Mouse (Mus musculus) embryonic facial prominence, embryonic 11.5 days (tissue): Measurements from ENCODE around the gene Ndufv1. TPM values are rescaled to one million over a fixed set of nuclear protein-coding genes. Genes with fewer than 3 reads are reported as not detected.

Source experiments
- ATAC-seq: fragments of 200-750 bp; cut with Nextera tagmentation; replicated peaks from 2 replicates; pipeline ENCODE4 v1.8.0; 2017; ENCODE audit warnings: low read depth; ENCODE audit not compliant: insufficient number of reproducible peaks, low FRiP score, low TSS enrichment
- DNase-seq: peaks from one replicate; pipeline ENCODE4 v3.0.0-alpha.2; 2015; ENCODE audit warnings: low spot score
- H3K27ac ChIP-seq: fragments of 300-500 bp; sonication (generic); replicated peaks from 2 replicates; pipeline ENCODE4 v1.5.1; 2014; ENCODE audit warnings: mild to moderate bottlenecking, low read depth, low read length, control low read depth
- H3K27me3 ChIP-seq: fragments of 300-500 bp; sonication (generic); 2 replicates; pipeline ENCODE4 v1.6.1; 2014; ENCODE audit warnings: mild to moderate bottlenecking, low read length, moderate library complexity, mixed read lengths; ENCODE audit not compliant: control insufficient read depth, insufficient read depth
- H3K36me3 ChIP-seq: fragments of 300-500 bp; sonication (generic); replicated peaks from 2 replicates; pipeline ENCODE4 v1.6.1; 2014; ENCODE audit warnings: low read depth, mild to moderate bottlenecking, low read length, moderate library complexity, mixed read lengths; ENCODE audit not compliant: control insufficient read depth, insufficient read depth
- H3K4me1 ChIP-seq: fragments of 300-500 bp; sonication (generic); 2 replicates; pipeline ENCODE4 v1.6.1; 2014; ENCODE audit warnings: low read length, mixed read lengths; ENCODE audit not compliant: control insufficient read depth, insufficient read depth
- H3K4me2 ChIP-seq: fragments of 300-500 bp; sonication (generic); 2 replicates; pipeline ENCODE4 v1.6.1; 2014; ENCODE audit warnings: low read depth, mild to moderate bottlenecking, control low read depth, low read length, moderate library complexity
- H3K4me3 ChIP-seq: fragments of 300-500 bp; sonication (generic); 2 replicates; pipeline ENCODE4 v1.5.1; 2014; ENCODE audit warnings: low read depth, low read length, control low read depth
- H3K9ac ChIP-seq: fragments of 300-500 bp; sonication (generic); replicated peaks from 2 replicates; pipeline ENCODE4 v1.6.1; 2014; ENCODE audit warnings: mild to moderate bottlenecking, control low read depth, low read length
- H3K9me3 ChIP-seq: fragments of 300-500 bp; sonication (generic); replicated peaks from 2 replicates; pipeline ENCODE4 v1.6.1; 2016; ENCODE audit warnings: mild to moderate bottlenecking, low read length, inconsistent platforms, mixed read lengths; ENCODE audit not compliant: control insufficient read depth
- WGBS: fragments of 180-500 bp; shearing (Covaris S2); extraction: QIAGEN DNeasy Blood & Tissue Kit; methylation state at CpG from one replicate; pipeline ENCODE4 v1.1.7; 2014; 5-methylcytosine and 5-hydroxymethylcytosine counted together
- polyA plus RNA-seq: library from polyadenylated mRNA; unstranded; fragments of >200 nt; fragmentation: Nextera tagmentation; extraction: Ambion mirVana; gene quantifications from 2 replicates; pipeline ENCODE4 v1.2.1, GENCODE M21; 2014

The Ndufv1 gene
- polyA plus RNA-seq, 1 experiment from 2014 or later, result 190 TPM

DNA sequence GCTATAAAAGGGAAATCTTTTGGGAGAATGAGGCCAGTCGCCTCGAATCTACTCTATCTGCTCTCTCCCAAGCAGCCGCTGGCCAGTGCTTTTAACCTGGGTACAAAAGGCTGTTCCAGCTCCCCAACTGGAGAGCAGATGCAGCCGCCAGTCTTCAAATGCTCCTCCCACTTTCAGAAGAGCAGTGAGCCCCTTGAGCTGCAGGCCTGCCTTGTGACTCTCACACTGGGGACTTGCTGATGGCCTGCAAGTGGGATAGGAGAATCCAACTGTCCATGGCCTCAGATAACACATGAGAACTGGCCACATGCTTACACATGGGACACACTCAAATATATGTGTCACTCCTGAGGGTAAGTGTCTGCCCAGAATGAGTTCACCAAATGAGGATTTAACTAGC is 44.1 kb upstream of the Ndufv1 start:
- Histone ChIP-seq H3K27ac (no peak overlapping the region), H3K4me2 (no peak overlapping the region), H3K9me3 (no peaks in the 10 kb centered on the region), H3K4me3 (no peak overlapping the region), H3K4me1 (no peaks in the 10 kb centered on the region), H3K27me3 (no peaks in the 10 kb centered on the region), H3K9ac (no peak overlapping the region), H3K36me3 (no peaks in the 10 kb centered on the region)
- DNase-seq (no peak), ATAC-seq (no peak)
- 39% methylated on average over 4 of the region's 4 CpGs for WGBS

DNA sequence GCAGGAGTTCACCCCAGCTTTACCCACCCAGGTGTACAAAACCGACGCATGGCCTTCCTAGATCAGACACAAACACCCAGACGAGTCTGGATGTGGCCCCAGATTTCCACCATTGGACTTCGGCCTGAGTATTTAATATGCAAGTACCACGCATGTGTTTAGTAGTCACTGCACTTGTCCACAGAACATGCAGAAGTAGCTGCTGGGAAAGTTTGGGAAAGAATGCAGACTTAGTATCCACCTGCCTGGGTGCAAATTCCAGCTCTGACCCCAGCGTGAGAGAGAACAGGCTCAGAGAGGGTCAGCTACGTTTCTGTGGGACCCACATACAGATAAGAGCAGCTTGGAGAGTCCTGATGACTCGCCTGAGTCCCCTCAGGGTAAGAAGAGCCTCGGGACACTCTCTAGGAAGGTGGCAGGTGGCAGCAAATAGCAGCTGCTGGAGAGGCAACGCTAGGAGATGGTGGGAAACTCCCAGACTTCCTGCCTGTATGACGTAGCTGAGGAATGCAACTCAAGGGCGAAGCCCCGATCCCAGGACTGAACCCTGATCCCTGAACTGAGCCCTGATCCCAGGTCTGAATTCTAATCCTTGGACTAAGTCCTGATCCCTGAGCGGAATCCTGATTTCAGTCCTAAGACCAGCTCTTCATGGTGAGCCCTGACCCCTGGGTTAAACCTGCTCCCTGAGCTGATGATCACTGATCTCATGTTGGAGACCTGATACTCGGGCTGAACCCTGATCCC is 43.5 kb upstream of the Ndufv1 start:
- WGBS, result 60% methylated on average over 15 of the region's 15 CpGs
- ATAC-seq, result no peak
- Histone ChIP-seq H3K27ac (no peak overlapping the region), H3K9me3 (no peaks in the 10 kb centered on the region), H3K36me3 (no peaks in the 10 kb centered on the region), H3K9ac (no peak overlapping the region), H3K27me3 (no peaks in the 10 kb centered on the region), H3K4me3 (no peak overlapping the region), H3K4me1 (no peaks in the 10 kb centered on the region), H3K4me2 (no peak overlapping the region)
- no peak for DNase-seq

DNA sequence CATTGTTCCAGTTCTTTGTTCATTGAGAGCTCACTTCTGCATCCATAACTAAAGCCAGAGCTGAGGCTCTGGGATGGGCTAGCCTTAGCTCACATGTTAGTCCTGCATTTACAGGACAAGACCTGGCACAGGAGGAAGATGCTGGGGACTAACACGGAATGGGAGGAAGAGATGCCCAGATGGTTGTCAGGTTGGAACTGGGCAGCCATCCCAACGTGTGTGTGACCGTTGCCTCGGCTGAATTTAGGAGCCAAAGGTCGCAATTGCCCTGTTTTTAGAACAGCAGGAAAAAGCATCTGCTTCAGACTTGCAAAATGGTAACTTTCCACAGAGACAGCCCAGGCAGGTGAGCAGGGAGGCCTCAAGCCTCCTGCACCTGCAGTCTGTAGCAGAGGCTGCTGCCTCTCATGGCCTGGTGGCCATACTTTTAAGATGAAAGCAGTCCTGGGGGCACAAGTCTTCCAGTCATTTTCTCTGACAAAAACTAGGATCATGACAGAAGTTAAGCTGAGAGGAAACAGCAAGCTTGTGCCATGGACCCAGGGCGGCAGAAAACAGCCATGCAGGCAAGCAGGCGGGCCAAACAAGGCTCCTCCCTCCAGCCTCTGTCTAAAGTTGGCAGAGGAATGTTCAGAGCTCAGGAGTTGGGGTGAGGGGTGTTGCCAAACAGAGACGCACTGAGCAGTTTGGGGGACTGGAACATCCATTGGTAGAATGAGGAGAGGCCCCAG is 42.8 kb upstream of the Ndufv1 start:
- Histone ChIP-seq H3K27ac (no peak overlapping the region), H3K9me3 (no peaks in the 10 kb centered on the region), H3K27me3 (no peaks in the 10 kb centered on the region), H3K4me1 (no peaks in the 10 kb centered on the region), H3K4me3 (no peak overlapping the region), H3K36me3 (no peaks in the 10 kb centered on the region), H3K4me2 (no peak overlapping the region), H3K9ac (no peak overlapping the region)
- DNase-seq (no peak), ATAC-seq (no peak)
- WGBS, result 61% methylated on average over 8 of the region's 8 CpGs

DNA sequence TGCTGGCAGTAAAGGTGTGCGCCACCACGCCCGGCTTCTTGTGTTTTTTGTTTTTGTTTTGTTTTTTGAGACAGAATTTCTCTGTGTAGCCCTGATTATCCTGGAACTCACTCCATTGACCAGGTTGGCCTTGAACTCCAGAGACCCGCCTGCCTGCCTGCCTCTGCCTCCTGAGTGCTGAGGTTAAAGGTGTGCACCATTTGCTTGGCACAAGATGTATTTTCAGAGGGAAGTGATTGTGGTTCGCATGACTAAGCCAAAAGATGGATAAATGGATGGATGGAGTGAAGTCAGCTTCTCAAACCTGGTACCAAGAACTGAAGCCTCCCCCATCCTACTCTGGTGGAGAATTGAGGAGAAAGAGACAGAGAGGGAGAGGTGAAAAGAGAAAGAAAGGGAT is 42.0 kb upstream of the Ndufv1 start:
- Histone ChIP-seq H3K27ac (no peak overlapping the region), H3K4me1 (no peaks in the 10 kb centered on the region), H3K4me3 (no peak overlapping the region), H3K4me2 (no peak overlapping the region), H3K9me3 (no peaks in the 10 kb centered on the region), H3K36me3 (no peaks in the 10 kb centered on the region), H3K27me3 (no peaks in the 10 kb centered on the region), H3K9ac (no peak overlapping the region)
- DNase-seq (no peak), ATAC-seq (no peak)
- 82% methylated on average over 5 of the region's 5 CpGs for WGBS

DNA sequence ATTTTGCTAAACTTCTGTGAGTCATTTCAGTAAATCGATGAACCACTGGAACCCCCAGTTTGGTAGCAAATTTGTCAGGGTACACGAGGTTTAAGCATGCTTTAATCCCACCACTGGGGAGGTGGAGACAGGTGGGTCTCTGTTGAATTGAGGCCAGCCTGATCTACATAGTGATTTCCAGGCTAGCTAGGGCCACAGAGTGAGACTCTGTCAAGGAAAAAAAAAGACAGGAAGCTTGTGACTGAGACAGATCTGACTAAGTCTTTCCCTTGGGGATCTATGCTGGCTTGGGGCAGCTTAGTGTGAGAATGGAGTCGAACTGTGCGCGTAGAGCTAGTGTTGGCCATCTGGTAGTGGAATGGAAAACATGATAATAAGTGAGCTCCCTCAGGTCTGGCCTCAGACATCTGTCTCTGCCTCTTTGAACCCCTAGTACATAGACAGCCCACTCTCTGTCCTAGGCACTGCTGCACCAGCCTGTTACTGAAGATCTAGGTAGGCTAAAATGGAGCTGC is 40.0 kb upstream of the Ndufv1 start:
- Histone ChIP-seq H3K9me3 (no peaks in the 10 kb centered on the region), H3K4me1 (no peaks in the 10 kb centered on the region), H3K27ac (no peak overlapping the region), H3K9ac (no peak overlapping the region), H3K4me3 (no peak overlapping the region), H3K36me3 (no peaks in the 10 kb centered on the region), H3K27me3 (no peaks in the 10 kb centered on the region), H3K4me2 (no peak overlapping the region)
- DNase-seq (no peak), ATAC-seq (no peak)
- 77% methylated on average over 5 of the region's 5 CpGs for WGBS

- 51% methylated on average over 10 of the region's 10 CpGs for WGBS
Observed at GRCm38 (mm10) chr19:4051741-4052515, 39.3 kb upstream of the Ndufv1 start.

GRCm38 (mm10) chr19:4051016-4051415 is 38.4 kb upstream of the Ndufv1 start:
- H3K27me3 ChIP-seq, result no peaks in the 10 kb centered on the region
- no peaks in the 10 kb centered on the region for H3K9me3 ChIP-seq
- H3K4me1 ChIP-seq, result no peaks in the 10 kb centered on the region
- WGBS, result 97% methylated on average over 5 of the region's 5 CpGs
- H3K4me2 ChIP-seq, result no peak overlapping the region
- no peaks in the 10 kb centered on the region for H3K36me3 ChIP-seq
- DNase-seq (no peak), ATAC-seq (no peak)
- no peak overlapping the region for H3K4me3 ChIP-seq
- no peak overlapping the region for H3K27ac ChIP-seq
- no peak overlapping the region for H3K9ac ChIP-seq

More at GRCm38 (mm10) chr19:4051741-4052515, 39.3 kb upstream of the Ndufv1 start:
- no peaks in the 10 kb centered on the region for H3K27me3 ChIP-seq
- DNase-seq (peak; percentile 77), ATAC-seq (no peak)
- H3K27ac ChIP-seq, result no peak overlapping the region
- H3K4me1 ChIP-seq, result no peaks in the 10 kb centered on the region
- H3K4me2 ChIP-seq, result no peak overlapping the region
- H3K9me3 ChIP-seq, result no peaks in the 10 kb centered on the region
- no peaks in the 10 kb centered on the region for H3K36me3 ChIP-seq
- H3K4me3 ChIP-seq, result no peak overlapping the region
- H3K9ac ChIP-seq, result no peak overlapping the region
